8 mouse cellular contexts compared by ENCODE assay signal in genomic region chr15:56046679-56047532, GRCm38 (mm10).
A peak's percentile ranks its signal among the peaks of the same experiment; 100 is the strongest.
DNase-seq lines count a peak whose midpoint lies in the region; ATAC-seq lines count a peak whose summit lies in the region.

No protein-coding gene starts in this region.

- H3K4me2 ChIP-seq in hindbrain, embryonic 15.5 days: peak overlapping the region; percentile 62

- no peaks in the 10 kb centered on the region for H3K27me3 ChIP-seq in hindbrain, embryonic 15.5 days

- no peak overlapping the region for H3K27ac ChIP-seq in hindbrain, embryonic 15.5 days (replicated peaks)

- no peaks in the 10 kb centered on the region for H3K9me3 ChIP-seq in hindbrain, embryonic 15.5 days

- H3K9ac ChIP-seq in hindbrain, embryonic 15.5 days: peak overlapping the region; percentile 27; the same call in 1 of the 2 replicates

- DNase-seq in T-cell, adult 2 months (ENCODE audit: low spot score): peak; percentile 65
- peak; percentile 50 to 61 for DNase-seq in cerebellum, postnatal 36 days
- DNase-seq in gastrocnemius, adult 18-20 months (ENCODE audit: low spot score): peak; percentile 51
- DNase-seq in layer of hippocampus, postnatal 25 days (ENCODE audit: extremely low spot score in 1 of 2, low spot score in 1 of 2): peak; percentile 57 to 83
- peak; percentile 78 for DNase-seq in lung, postnatal 14 days
- DNase-seq in retina, embryonic 14.5 days (ENCODE audit: low spot score): peak; percentile 86
- peak; percentile 61 for DNase-seq in thymus, postnatal 25 days

- peak overlapping the region; percentile 27 for H3K4me3 ChIP-seq in hindbrain, embryonic 15.5 days

- no peaks in the 10 kb centered on the region for H3K36me3 ChIP-seq in hindbrain, embryonic 15.5 days

- WGBS in hindbrain, embryonic 15.5 days: 28% methylated on average over 16 of the region's 16 CpGs

- peak; percentile 90 for ATAC-seq in hindbrain, embryonic 15.5 days (ENCODE audit: low FRiP score, low read depth)

- H3K4me1 ChIP-seq in hindbrain, embryonic 15.5 days (replicated peaks): no peaks in the 10 kb centered on the region
